Mouse (Mus musculus): ENCODE results near the gene Tmprss12.
"Not testable (repeated sequence)": the region's sequence is repeated elsewhere in the genome, so short reads cannot be mapped to it uniquely, and the experiment has no call there.

Tmprss12 gene

DNA sequence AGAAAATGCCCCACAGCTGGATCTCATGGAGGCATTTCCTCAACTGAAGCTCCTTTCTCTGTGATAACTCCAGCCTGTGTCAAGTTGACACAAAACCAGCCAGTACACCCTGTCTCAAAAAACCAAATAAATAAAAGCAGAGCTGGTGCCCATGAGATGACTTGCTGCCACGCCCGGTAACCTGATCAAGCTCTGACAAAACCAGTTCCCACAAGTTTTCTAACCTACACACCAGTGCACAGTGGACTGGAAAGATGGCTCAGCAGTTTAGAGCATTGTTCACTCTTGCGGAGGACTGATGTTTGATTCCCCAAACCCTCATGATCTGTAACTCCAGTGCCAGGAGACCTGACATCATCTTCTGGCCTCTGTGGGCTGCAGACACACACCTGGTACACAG, 44.6 kb downstream of the Tmprss12 start:
- DNase-seq (ENCODE audit: low spot score), result no peak

DNA sequence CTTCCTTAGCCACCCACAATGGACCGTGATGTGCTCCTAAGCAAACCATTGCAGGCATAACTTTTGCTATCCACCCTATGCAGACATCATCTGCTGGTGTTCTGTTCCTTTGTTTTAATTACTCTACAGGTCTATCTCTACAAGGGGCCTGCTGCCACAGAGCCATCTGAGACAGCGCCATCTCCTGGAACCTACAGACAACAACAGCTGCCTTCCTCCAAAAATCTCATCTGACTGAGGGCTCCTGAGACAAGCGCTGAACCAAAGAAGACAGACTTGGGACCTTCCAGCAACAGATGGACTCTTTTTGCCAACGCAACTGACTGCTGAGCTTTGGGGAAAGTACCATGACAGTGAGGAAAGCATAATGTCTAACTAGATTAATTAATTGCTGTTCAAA, 47.5 kb downstream of the Tmprss12 start:
- DNase-seq (ENCODE audit: low spot score), result not testable (repeated sequence)

DNA sequence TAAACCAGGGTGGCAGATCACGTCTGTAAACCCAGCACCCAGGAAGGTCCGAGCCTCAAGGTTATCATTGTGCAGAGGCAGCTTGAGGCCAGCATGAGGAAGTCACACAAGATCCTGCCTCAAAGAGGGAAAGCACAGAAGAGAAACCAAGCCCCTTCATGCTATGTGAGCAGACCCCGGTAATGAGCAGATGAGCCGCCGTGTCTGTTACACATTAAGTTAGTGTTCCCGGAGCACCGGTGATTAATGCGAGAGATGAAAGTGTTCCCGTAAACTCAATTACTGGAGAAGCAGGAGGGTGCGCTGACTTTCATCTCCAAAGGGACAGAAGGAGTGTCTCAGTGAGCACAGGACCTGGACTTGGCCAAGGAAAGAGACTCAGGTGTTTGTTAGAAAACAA, 48.7 kb downstream of the Tmprss12 start:
- DNase-seq (ENCODE audit: low spot score), result not testable (repeated sequence)

DNA sequence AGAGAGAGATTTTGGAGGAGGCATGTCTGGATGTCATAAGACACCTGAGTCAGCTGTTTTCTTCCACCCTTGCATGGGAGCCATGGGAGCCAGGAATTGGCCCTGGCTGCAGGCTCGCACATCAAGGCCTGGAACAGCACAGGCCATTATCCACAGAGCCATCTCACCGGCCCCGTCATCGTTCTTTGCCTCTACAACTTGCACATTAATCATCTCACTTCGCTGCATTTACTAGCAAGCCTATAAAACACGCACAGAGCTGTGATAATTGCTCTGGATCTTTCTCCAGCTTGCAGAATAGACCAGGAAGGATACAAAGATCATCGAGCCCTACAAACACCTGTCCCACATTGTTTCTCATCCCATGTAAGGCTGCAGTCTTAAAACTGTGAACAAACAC, 50.1 kb downstream of the Tmprss12 start:
- no peak for DNase-seq (ENCODE audit: low spot score)

DNA sequence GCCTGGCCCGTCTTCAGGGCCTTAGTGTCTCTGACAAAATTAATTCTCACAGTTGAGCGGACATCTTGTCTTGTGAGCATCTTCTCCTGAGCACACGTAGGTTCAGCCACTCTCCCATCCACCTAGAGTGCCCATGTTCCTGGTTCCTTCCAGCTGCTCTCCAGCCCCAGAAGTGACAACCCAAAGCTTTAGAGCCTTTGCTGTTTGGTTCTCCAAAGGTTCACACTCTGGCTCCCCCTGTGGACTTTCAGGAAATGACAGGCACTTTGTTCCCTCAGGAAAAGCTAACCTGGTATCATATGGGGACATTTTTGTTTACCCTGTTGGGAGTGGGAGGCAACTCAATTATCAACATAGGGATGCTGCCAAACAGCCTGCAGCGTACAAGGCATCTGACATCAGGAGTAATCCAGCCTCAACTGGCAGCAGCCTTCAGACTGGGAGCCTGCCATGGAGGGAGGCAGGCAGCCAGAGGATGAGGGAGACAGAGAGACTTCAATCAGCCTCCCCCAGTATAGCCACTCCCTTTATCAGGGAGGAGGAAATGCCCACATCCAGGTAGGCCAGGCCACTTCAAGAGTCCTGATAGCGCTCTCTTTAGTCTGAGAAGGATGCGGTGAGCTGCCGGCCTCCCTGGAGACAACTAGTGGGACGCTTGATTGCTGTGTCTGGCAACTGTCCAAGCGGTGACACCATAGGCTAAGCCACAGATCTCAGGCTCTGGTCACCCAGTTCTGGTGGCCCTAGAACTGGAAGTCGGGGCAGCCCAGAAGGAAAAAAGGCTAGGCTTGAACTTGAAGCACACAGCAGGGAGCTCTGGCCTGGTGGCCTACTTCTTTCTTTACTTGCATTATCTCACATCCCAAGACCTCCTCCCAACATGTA, 51.7 kb downstream of the Tmprss12 start:
- DNase-seq (ENCODE audit: low spot score), result not testable (repeated sequence)

DNA sequence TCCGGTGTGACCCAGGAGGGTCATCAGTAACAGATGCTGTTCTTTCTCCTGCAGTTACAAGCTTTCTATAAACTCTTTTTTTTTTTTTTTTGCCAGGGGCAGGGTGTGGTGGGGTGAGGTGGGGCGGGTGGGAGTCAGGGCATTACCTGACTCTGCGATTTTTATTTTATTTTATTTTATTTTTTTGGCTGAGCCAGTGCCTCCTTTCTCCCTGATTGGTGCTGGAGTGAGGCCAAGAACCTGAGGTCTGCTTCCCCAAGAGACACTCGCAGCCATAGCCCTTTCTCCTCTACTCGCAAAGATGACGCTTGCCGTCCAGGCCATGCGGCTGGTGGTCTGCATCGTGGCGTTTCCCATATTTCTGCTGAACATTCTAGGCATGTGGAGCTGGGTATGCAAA, 54.0 kb downstream of the Tmprss12 start, which contains the start of gene Mettl7a3:
TSS of gene Mettl7a3 (plus strand) at position 301 of the 400 bp plus-strand sequence.
- no peak for DNase-seq (ENCODE audit: low spot score)

DNA sequence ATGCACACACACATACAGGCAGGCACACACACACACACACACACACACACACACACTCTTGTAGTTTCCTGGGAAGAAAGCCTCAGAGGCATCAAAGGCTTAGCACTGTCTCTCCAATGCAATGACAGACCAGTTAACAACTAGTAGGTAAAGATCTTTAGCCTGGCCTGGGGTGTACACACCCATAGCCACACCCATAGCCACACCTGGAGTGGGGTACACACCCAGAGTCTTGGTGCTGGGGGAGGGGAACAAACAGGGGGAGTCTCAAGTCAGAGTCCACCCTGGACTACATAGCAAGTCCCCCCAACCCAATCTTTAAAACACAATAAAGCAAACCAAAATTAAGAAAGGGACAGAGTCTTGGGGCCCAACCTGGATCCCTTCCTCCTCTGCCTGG, 56.7 kb downstream of the Tmprss12 start:
- not testable (repeated sequence) for DNase-seq (ENCODE audit: low spot score)

DNA sequence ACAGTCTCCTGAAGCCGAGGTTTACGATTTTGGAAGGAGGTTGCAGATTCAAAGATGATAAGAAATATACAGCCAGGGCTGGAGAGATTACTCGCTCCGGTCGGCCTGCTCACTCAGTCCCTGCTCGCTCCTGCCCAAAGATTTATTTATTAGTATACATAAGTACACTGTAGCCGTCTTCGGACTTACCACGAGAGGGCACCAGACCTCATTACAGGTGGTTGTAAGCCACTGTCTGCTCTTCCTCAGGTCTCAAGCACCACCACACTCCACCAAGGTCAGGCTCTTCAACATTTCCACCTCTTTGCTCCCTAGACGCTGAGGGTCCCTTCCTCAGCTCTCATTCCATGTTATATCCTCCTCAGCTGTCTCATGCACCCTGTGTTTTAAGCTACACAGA, 57.2 kb downstream of the Tmprss12 start:
- peak; percentile 58 for DNase-seq (ENCODE audit: low spot score)

DNA sequence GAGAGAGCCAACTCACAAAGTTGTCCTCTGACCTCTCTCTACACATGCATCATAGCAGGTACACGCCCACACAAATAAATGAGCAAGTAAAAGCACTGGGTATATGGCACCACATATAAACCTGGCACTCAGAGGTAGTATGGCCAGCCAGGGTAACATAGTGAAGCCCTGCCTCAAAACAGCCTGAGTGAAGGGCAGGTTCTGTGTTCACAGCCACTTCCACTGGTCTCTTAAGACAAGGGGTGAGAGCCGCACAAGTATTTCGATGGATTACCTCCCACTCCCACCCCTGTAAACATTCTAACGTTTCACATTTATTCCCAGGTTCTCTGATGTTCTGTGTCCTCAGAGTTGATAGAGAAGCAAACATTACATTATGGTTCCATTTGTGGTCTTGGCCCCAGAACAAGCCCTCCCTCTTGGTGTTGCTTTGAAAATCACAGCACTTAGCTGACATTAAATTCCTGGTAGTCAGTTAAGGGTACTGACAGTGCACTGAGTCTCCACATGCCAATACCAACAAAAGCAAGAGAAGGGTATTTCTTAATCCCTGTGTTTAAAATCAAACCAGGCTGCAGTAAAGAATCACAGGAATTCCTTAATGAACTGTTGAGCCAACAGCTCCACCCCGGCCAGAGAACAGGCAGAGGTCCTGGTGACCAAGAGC, 60.8 kb downstream of the Tmprss12 start:
- not testable (repeated sequence) for DNase-seq (ENCODE audit: low spot score)

All from MN1 (cell line).